Mouse (Mus musculus) gastrocnemius, postnatal 4 days (tissue): ENCODE results near the gene Olfr1419. TPM values are rescaled to one million over a fixed set of nuclear protein-coding genes. Genes with fewer than 3 reads are reported as not detected.

Source experiments
- microRNA-seq: library from miRNA; unstranded; fragments of <30 nt; microRNA quantifications from one replicate; pipeline ENCODE4 v1.2.0, GENCODE M21; 2021
- total RNA-seq, 2 experiments: library from RNA; stranded (reverse); gene quantifications; 2 replicates each; pipeline ENCODE4 v1.2.3; 2021

The Olfr1419 gene
- total RNA-seq, 2 experiments from 2014 or later, result not detected

Small RNA genes within 50 kb of the gene (microRNA-seq; reads per million reads assigned to microRNA genes)
- 4.0 reads per million, percentile 15 among the genes with 10 or more reads in this experiment for gene Mir6994

Other genes with a start within 250 kb of the Olfr1419 start
- not detected for gene Ms4a3, start 234.3 kb downstream of the Olfr1419 start, total RNA-seq
- not detected for gene Oosp2, start 214.5 kb downstream of the Olfr1419 start, total RNA-seq
- gene Oosp1, start 184.0 kb downstream of the Olfr1419 start, total RNA-seq, result not detected
- gene Oosp3, start 178.1 kb downstream of the Olfr1419 start, total RNA-seq, result not detected
- not detected for gene Gif, start 127.6 kb downstream of the Olfr1419 start, total RNA-seq
- 10 to 100 TPM; 40.0 to 40.7 TPM for gene Mrpl16, start 104.7 kb downstream of the Olfr1419 start, total RNA-seq
- 1 to 10 TPM; 1.2 to 2.1 TPM for gene Stx3, start 55.7 kb downstream of the Olfr1419 start, total RNA-seq
- gene Olfr1417, start 35.9 kb downstream of the Olfr1419 start, total RNA-seq, result not detected
- not detected for gene Olfr1418, start 14.0 kb downstream of the Olfr1419 start, total RNA-seq
- not detected for gene Olfr1420, start 11.5 kb upstream of the Olfr1419 start, total RNA-seq
- 10 to 100 TPM; 29.6 to 32.7 TPM for gene Patl1, start 37.3 kb upstream of the Olfr1419 start, total RNA-seq
- 10 to 100 TPM; 80.6 to 85.0 TPM for gene Osbp, start 90.8 kb upstream of the Olfr1419 start, total RNA-seq
- gene Olfr1423, start 166.2 kb upstream of the Olfr1419 start, total RNA-seq, result not detected
- gene Olfr1424, start 187.6 kb upstream of the Olfr1419 start, total RNA-seq, result not detected
- gene Olfr1425, start 202.6 kb upstream of the Olfr1419 start, total RNA-seq, result not detected
- not detected for gene Olfr1426, start 216.9 kb upstream of the Olfr1419 start, total RNA-seq
- not detected for gene Olfr1427, start 228.2 kb upstream of the Olfr1419 start, total RNA-seq
- gene Olfr1428, start 240.8 kb upstream of the Olfr1419 start, total RNA-seq, result not detected
- gene Olfr76, start 248.1 kb upstream of the Olfr1419 start, total RNA-seq, result not detected